Mouse (Mus musculus): Measurements from ENCODE around the gene Fscn1. TPM values are rescaled to one million over a fixed set of nuclear protein-coding genes. Genes with fewer than 3 reads are reported as not detected.

The Fscn1 gene
- polyA plus RNA-seq, 1 experiment, result 583 TPM

- no peaks in the 10 kb centered on the region for H3K79me2 ChIP-seq (ENCODE audit: control insufficient read depth, insufficient read depth)
- TF ChIP-seq FOSL1 (IDR thresholded peaks at IDR 0.05; ENCODE audit: insufficient read depth, low read length, poor library complexity, severe bottlenecking) (no peak), MYOD1 (IDR thresholded peaks at IDR 0.05; ENCODE audit: control insufficient read depth, insufficient read length, low read depth) (peak; percentile 71)
- H3ac ChIP-seq (ENCODE audit: control insufficient read depth, insufficient read length, low read depth), result no peak overlapping the region
- H3K79me3 ChIP-seq (ENCODE audit: low read depth), result peaks cover 2% of the 10 kb centered on the region
- H3K36me3 ChIP-seq (ENCODE audit: control insufficient read depth, insufficient read depth), result peaks cover 25% of the 10 kb centered on the region
- H3K27me3 ChIP-seq (ENCODE audit: control insufficient read depth, insufficient read depth, insufficient read length), result no peaks in the 10 kb centered on the region
- no peak overlapping the region for H3K4me3 ChIP-seq (ENCODE audit: insufficient read depth, poor library complexity, severe bottlenecking)
Observed at GRCm38 (mm10) chr5:142994746-142995145, 34.6 kb downstream of the Fscn1 start.

GRCm38 (mm10) chr5:142997526-142997925, 37.4 kb downstream of the Fscn1 start:
- Histone ChIP-seq H3ac (ENCODE audit: control insufficient read depth, insufficient read length, low read depth) (no peak overlapping the region), H3K27me3 (ENCODE audit: control insufficient read depth, insufficient read depth, insufficient read length) (no peaks in the 10 kb centered on the region), H3K79me3 (ENCODE audit: low read depth) (peaks cover 2% of the 10 kb centered on the region), H3K36me3 (ENCODE audit: control insufficient read depth, insufficient read depth) (peaks cover 15% of the 10 kb centered on the region), H3K4me3 (ENCODE audit: insufficient read depth, poor library complexity, severe bottlenecking) (no peak overlapping the region), H3K79me2 (ENCODE audit: control insufficient read depth, insufficient read depth) (no peaks in the 10 kb centered on the region)
- TF ChIP-seq CEBPB (IDR thresholded peaks at IDR 0.05; ENCODE audit: low read depth) (no peak), CTCF (IDR thresholded peaks at IDR 0.05; ENCODE audit: control insufficient read depth, insufficient read depth, insufficient read length) (no peak), USF1 (IDR thresholded peaks at IDR 0.05; ENCODE audit: low read depth) (no peak), FOSL1 (IDR thresholded peaks at IDR 0.05; ENCODE audit: insufficient read depth, low read length, poor library complexity, severe bottlenecking) (no peak), MYOG (IDR thresholded peaks at IDR 0.05; ENCODE audit: control insufficient read depth, extremely low read depth, insufficient read length) (no peak), MYOD1 (IDR thresholded peaks at IDR 0.05; ENCODE audit: control insufficient read depth, insufficient read length, low read depth) (no peak)

- Histone ChIP-seq H3K27me3 (ENCODE audit: control insufficient read depth, insufficient read depth, insufficient read length) (no peaks in the 10 kb centered on the region), H3K4me3 (ENCODE audit: insufficient read depth, poor library complexity, severe bottlenecking) (no peak overlapping the region), H3ac (ENCODE audit: control insufficient read depth, insufficient read length, low read depth) (no peak overlapping the region), H3K36me3 (ENCODE audit: control insufficient read depth, insufficient read depth) (peaks cover 10% of the 10 kb centered on the region), H3K79me3 (ENCODE audit: low read depth) (peaks cover 2% of the 10 kb centered on the region), H3K79me2 (ENCODE audit: control insufficient read depth, insufficient read depth) (no peaks in the 10 kb centered on the region)
- TF ChIP-seq USF1 (IDR thresholded peaks at IDR 0.05; ENCODE audit: low read depth), result no peak
- TF ChIP-seq FOSL1 (IDR thresholded peaks at IDR 0.05; ENCODE audit: insufficient read depth, low read length, poor library complexity, severe bottlenecking), result no peak
- no peak for TF ChIP-seq MYOG (IDR thresholded peaks at IDR 0.05; ENCODE audit: control insufficient read depth, extremely low read depth, insufficient read length)
- no peak for TF ChIP-seq MYOD1 (IDR thresholded peaks at IDR 0.05; ENCODE audit: control insufficient read depth, insufficient read length, low read depth)
- TF ChIP-seq MAX (IDR thresholded peaks at IDR 0.05), result no peak
- TF ChIP-seq CEBPB (IDR thresholded peaks at IDR 0.05; ENCODE audit: low read depth), result no peak
- TF ChIP-seq CTCF (IDR thresholded peaks at IDR 0.05; ENCODE audit: control insufficient read depth, insufficient read depth, insufficient read length), result no peak
Observed at GRCm38 (mm10) chr5:142998171-142998570, 38.0 kb downstream of the Fscn1 start.

GRCm38 (mm10) chr5:143000091-143000490, 39.9 kb downstream of the Fscn1 start:
- peaks cover 3% of the 10 kb centered on the region for H3K36me3 ChIP-seq (ENCODE audit: control insufficient read depth, insufficient read depth)
- H3K4me3 ChIP-seq (ENCODE audit: insufficient read depth, poor library complexity, severe bottlenecking), result no peak overlapping the region
- H3ac ChIP-seq (ENCODE audit: control insufficient read depth, insufficient read length, low read depth), result peak overlapping the region; percentile 5
- no peaks in the 10 kb centered on the region for H3K27me3 ChIP-seq (ENCODE audit: control insufficient read depth, insufficient read depth, insufficient read length)
- peaks cover 2% of the 10 kb centered on the region for H3K79me3 ChIP-seq (ENCODE audit: low read depth)
- TF ChIP-seq USF1 (IDR thresholded peaks at IDR 0.05; ENCODE audit: low read depth) (no peak), FOSL1 (IDR thresholded peaks at IDR 0.05; ENCODE audit: insufficient read depth, low read length, poor library complexity, severe bottlenecking) (no peak), MYOG (IDR thresholded peaks at IDR 0.05; ENCODE audit: control insufficient read depth, extremely low read depth, insufficient read length) (no peak), MAX (IDR thresholded peaks at IDR 0.05) (no peak), CTCF (IDR thresholded peaks at IDR 0.05; ENCODE audit: control insufficient read depth, insufficient read depth, insufficient read length) (no peak), CEBPB (IDR thresholded peaks at IDR 0.05; ENCODE audit: low read depth) (no peak), MYOD1 (IDR thresholded peaks at IDR 0.05; ENCODE audit: control insufficient read depth, insufficient read length, low read depth) (no peak)
- H3K79me2 ChIP-seq (ENCODE audit: control insufficient read depth, insufficient read depth), result no peaks in the 10 kb centered on the region

- no peak overlapping the region for H3K4me3 ChIP-seq (ENCODE audit: insufficient read depth, poor library complexity, severe bottlenecking)
- no peaks in the 10 kb centered on the region for H3K27me3 ChIP-seq (ENCODE audit: control insufficient read depth, insufficient read depth, insufficient read length)
- H3K79me2 ChIP-seq (ENCODE audit: control insufficient read depth, insufficient read depth), result no peaks in the 10 kb centered on the region
- peaks cover 2% of the 10 kb centered on the region for H3K79me3 ChIP-seq (ENCODE audit: low read depth)
- no peaks in the 10 kb centered on the region for H3K36me3 ChIP-seq (ENCODE audit: control insufficient read depth, insufficient read depth)
- TF ChIP-seq MYOD1 (IDR thresholded peaks at IDR 0.05; ENCODE audit: control insufficient read depth, insufficient read length, low read depth), result peak; percentile 79
- TF ChIP-seq CEBPB (IDR thresholded peaks at IDR 0.05; ENCODE audit: low read depth), result no peak
- TF ChIP-seq FOSL1 (IDR thresholded peaks at IDR 0.05; ENCODE audit: insufficient read depth, low read length, poor library complexity, severe bottlenecking), result no peak
- H3ac ChIP-seq (ENCODE audit: control insufficient read depth, insufficient read length, low read depth), result peak overlapping the region; percentile 63
Observed at GRCm38 (mm10) chr5:143000654-143001500, 40.7 kb downstream of the Fscn1 start.

- no peaks in the 10 kb centered on the region for H3K79me2 ChIP-seq (ENCODE audit: control insufficient read depth, insufficient read depth)
- no peak overlapping the region for H3ac ChIP-seq (ENCODE audit: control insufficient read depth, insufficient read length, low read depth)
- no peak overlapping the region for H3K4me3 ChIP-seq (ENCODE audit: insufficient read depth, poor library complexity, severe bottlenecking)
- TF ChIP-seq CTCF (IDR thresholded peaks at IDR 0.05; ENCODE audit: control insufficient read depth, insufficient read depth, insufficient read length) (no peak), MYOD1 (IDR thresholded peaks at IDR 0.05; ENCODE audit: control insufficient read depth, insufficient read length, low read depth) (no peak), MYOG (IDR thresholded peaks at IDR 0.05; ENCODE audit: control insufficient read depth, extremely low read depth, insufficient read length) (no peak), FOSL1 (IDR thresholded peaks at IDR 0.05; ENCODE audit: insufficient read depth, low read length, poor library complexity, severe bottlenecking) (no peak), USF1 (IDR thresholded peaks at IDR 0.05; ENCODE audit: low read depth) (no peak), CEBPB (IDR thresholded peaks at IDR 0.05; ENCODE audit: low read depth) (no peak)
- peaks cover 27% of the 10 kb centered on the region for H3K36me3 ChIP-seq (ENCODE audit: control insufficient read depth, insufficient read depth)
- H3K79me3 ChIP-seq (ENCODE audit: low read depth), result no peaks in the 10 kb centered on the region
- no peaks in the 10 kb centered on the region for H3K27me3 ChIP-seq (ENCODE audit: control insufficient read depth, insufficient read depth, insufficient read length)
Observed at GRCm38 (mm10) chr5:143009383-143009782, 49.2 kb downstream of the Fscn1 start.

Data from C2C12 (cell line).